Mouse (Mus musculus): ENCODE measurements at regions not wholly inside any gene's neighbourhood (a gene's known extent, or its start where the extent isn't known, plus 50 kb on each side); places are given as distances from the start of the nearest gene placed in this dataset.

GRCm38 (mm10) chr8:54330106-54330505 is 199.3 kb upstream of the Asb5 start:
- no peak overlapping the region for H3K9ac ChIP-seq
- H3K36me3 ChIP-seq (replicated peaks; ENCODE audit: control insufficient read depth, insufficient read depth), result no peaks in the 10 kb centered on the region
- H3K4me2 ChIP-seq (replicated peaks), result no peak overlapping the region
- no peaks in the 10 kb centered on the region for H3K9me3 ChIP-seq (ENCODE audit: control insufficient read depth, low read length)
- no peaks in the 10 kb centered on the region for H3K4me1 ChIP-seq (replicated peaks; ENCODE audit: control insufficient read depth, insufficient read depth, low read length)
- H3K27me3 ChIP-seq (ENCODE audit: control insufficient read depth, insufficient read depth, low read length), result no peaks in the 10 kb centered on the region
- ATAC-seq (ENCODE audit: low FRiP score) (no peak), DNase-seq (ENCODE audit: low spot score) (no peak)
- H3K4me3 ChIP-seq (replicated peaks; ENCODE audit: low read length), result no peak overlapping the region
- WGBS, result 88% methylated on average over 1 of the region's 1 CpGs
- no peak overlapping the region for H3K27ac ChIP-seq

- DNase-seq (ENCODE audit: low spot score) (no peak), ATAC-seq (ENCODE audit: low FRiP score) (no peak)
- WGBS, result 64% methylated on average over 1 of the region's 1 CpGs
- Histone ChIP-seq H3K9me3 (ENCODE audit: control insufficient read depth, low read length) (no peaks in the 10 kb centered on the region), H3K27me3 (ENCODE audit: control insufficient read depth, insufficient read depth, low read length) (no peaks in the 10 kb centered on the region), H3K9ac (no peak overlapping the region), H3K27ac (no peak overlapping the region), H3K36me3 (replicated peaks; ENCODE audit: control insufficient read depth, insufficient read depth) (no peaks in the 10 kb centered on the region), H3K4me2 (replicated peaks) (no peak overlapping the region), H3K4me3 (replicated peaks; ENCODE audit: low read length) (no peak overlapping the region), H3K4me1 (replicated peaks; ENCODE audit: control insufficient read depth, insufficient read depth, low read length) (no peaks in the 10 kb centered on the region)
Measured at GRCm38 (mm10) chr8:54331883-54332282, 197.5 kb upstream of the Asb5 start.

GRCm38 (mm10) chr8:54351123-54351522 is 178.3 kb upstream of the Asb5 start:
- H3K4me1 ChIP-seq (replicated peaks; ENCODE audit: control insufficient read depth, insufficient read depth, low read length), result no peaks in the 10 kb centered on the region
- no peaks in the 10 kb centered on the region for H3K9me3 ChIP-seq (ENCODE audit: control insufficient read depth, low read length)
- no peak for ATAC-seq (ENCODE audit: low FRiP score)
- no peak overlapping the region for H3K4me3 ChIP-seq (replicated peaks; ENCODE audit: low read length)
- H3K9ac ChIP-seq, result no peak overlapping the region
- H3K27me3 ChIP-seq (ENCODE audit: control insufficient read depth, insufficient read depth, low read length), result no peaks in the 10 kb centered on the region
- no peak for DNase-seq (ENCODE audit: low spot score)
- no peak overlapping the region for H3K4me2 ChIP-seq (replicated peaks)
- H3K27ac ChIP-seq, result no peak overlapping the region
- 91% methylated on average over 6 of the region's 6 CpGs for WGBS
- H3K36me3 ChIP-seq (replicated peaks; ENCODE audit: control insufficient read depth, insufficient read depth), result no peaks in the 10 kb centered on the region

- ATAC-seq (ENCODE audit: low FRiP score), result no peak
- no peak overlapping the region for H3K27ac ChIP-seq
- H3K36me3 ChIP-seq (replicated peaks; ENCODE audit: control insufficient read depth, insufficient read depth), result no peaks in the 10 kb centered on the region
- 69% methylated on average over 3 of the region's 3 CpGs for WGBS
- H3K9ac ChIP-seq, result no peak overlapping the region
- H3K4me1 ChIP-seq (replicated peaks; ENCODE audit: control insufficient read depth, insufficient read depth, low read length), result no peaks in the 10 kb centered on the region
- no peak overlapping the region for H3K4me2 ChIP-seq (replicated peaks)
- H3K4me3 ChIP-seq (replicated peaks; ENCODE audit: low read length), result no peak overlapping the region
- H3K27me3 ChIP-seq (ENCODE audit: control insufficient read depth, insufficient read depth, low read length), result no peaks in the 10 kb centered on the region
- H3K9me3 ChIP-seq (ENCODE audit: control insufficient read depth, low read length), result no peaks in the 10 kb centered on the region
- no peak for DNase-seq (ENCODE audit: low spot score)
Measured at GRCm38 (mm10) chr8:54361716-54362115, 167.7 kb upstream of the Asb5 start.

- no peak for DNase-seq (ENCODE audit: low spot score)
- H3K27me3 ChIP-seq (ENCODE audit: control insufficient read depth, insufficient read depth, low read length), result no peaks in the 10 kb centered on the region
- H3K4me2 ChIP-seq (replicated peaks), result no peak overlapping the region
- H3K9ac ChIP-seq, result no peak overlapping the region
- no peaks in the 10 kb centered on the region for H3K36me3 ChIP-seq (replicated peaks; ENCODE audit: control insufficient read depth, insufficient read depth)
- H3K4me3 ChIP-seq (replicated peaks; ENCODE audit: low read length), result no peak overlapping the region
- H3K9me3 ChIP-seq (ENCODE audit: control insufficient read depth, low read length), result no peaks in the 10 kb centered on the region
- 87% methylated on average over 4 of the region's 4 CpGs for WGBS
- H3K27ac ChIP-seq, result no peak overlapping the region
- ATAC-seq (ENCODE audit: low FRiP score), result no peak
- no peaks in the 10 kb centered on the region for H3K4me1 ChIP-seq (replicated peaks; ENCODE audit: control insufficient read depth, insufficient read depth, low read length)
Measured at GRCm38 (mm10) chr8:54370501-54370900, 158.9 kb upstream of the Asb5 start.

GRCm38 (mm10) chr8:54371073-54371472 is 158.3 kb upstream of the Asb5 start:
- WGBS, result 19% methylated on average over 2 of the region's 2 CpGs
- H3K27me3 ChIP-seq (ENCODE audit: control insufficient read depth, insufficient read depth, low read length), result no peaks in the 10 kb centered on the region
- H3K9ac ChIP-seq, result no peak overlapping the region
- H3K4me3 ChIP-seq (replicated peaks; ENCODE audit: low read length), result no peak overlapping the region
- H3K9me3 ChIP-seq (ENCODE audit: control insufficient read depth, low read length), result no peaks in the 10 kb centered on the region
- H3K4me1 ChIP-seq (replicated peaks; ENCODE audit: control insufficient read depth, insufficient read depth, low read length), result no peaks in the 10 kb centered on the region
- no peak for DNase-seq (ENCODE audit: low spot score)
- H3K27ac ChIP-seq, result no peak overlapping the region
- ATAC-seq (ENCODE audit: low FRiP score), result no peak
- no peaks in the 10 kb centered on the region for H3K36me3 ChIP-seq (replicated peaks; ENCODE audit: control insufficient read depth, insufficient read depth)
- H3K4me2 ChIP-seq (replicated peaks), result no peak overlapping the region

- no peak for ATAC-seq (ENCODE audit: low FRiP score)
Measured at GRCm38 (mm10) chr8:54372921-54373320, 156.5 kb upstream of the Asb5 start.

GRCm38 (mm10) chr8:54375373-54376098 is 153.8 kb upstream of the Asb5 start:
- no peak overlapping the region for H3K27ac ChIP-seq
- H3K36me3 ChIP-seq (replicated peaks; ENCODE audit: control insufficient read depth, insufficient read depth), result no peaks in the 10 kb centered on the region
- H3K9me3 ChIP-seq (ENCODE audit: control insufficient read depth, low read length), result no peaks in the 10 kb centered on the region
- ATAC-seq (ENCODE audit: low FRiP score), result no peak
- no peaks in the 10 kb centered on the region for H3K4me1 ChIP-seq (replicated peaks; ENCODE audit: control insufficient read depth, insufficient read depth, low read length)
- H3K27me3 ChIP-seq (ENCODE audit: control insufficient read depth, insufficient read depth, low read length), result no peaks in the 10 kb centered on the region
- no peak overlapping the region for H3K9ac ChIP-seq
- 89% methylated on average over 3 of the region's 3 CpGs for WGBS
- DNase-seq (ENCODE audit: low spot score), result no peak
- H3K4me2 ChIP-seq (replicated peaks), result no peak overlapping the region
- no peak overlapping the region for H3K4me3 ChIP-seq (replicated peaks; ENCODE audit: low read length)

More at GRCm38 (mm10) chr8:54372921-54373320, 156.5 kb upstream of the Asb5 start:
- H3K4me1 ChIP-seq (replicated peaks; ENCODE audit: control insufficient read depth, insufficient read depth, low read length), result no peaks in the 10 kb centered on the region
- no peak overlapping the region for H3K4me3 ChIP-seq (replicated peaks; ENCODE audit: low read length)
- DNase-seq (ENCODE audit: low spot score), result no peak
- H3K9me3 ChIP-seq (ENCODE audit: control insufficient read depth, low read length), result no peaks in the 10 kb centered on the region
- no peak overlapping the region for H3K9ac ChIP-seq
- H3K27me3 ChIP-seq (ENCODE audit: control insufficient read depth, insufficient read depth, low read length), result no peaks in the 10 kb centered on the region
- 80% methylated on average over 1 of the region's 1 CpGs for WGBS
- H3K4me2 ChIP-seq (replicated peaks), result no peak overlapping the region
- no peaks in the 10 kb centered on the region for H3K36me3 ChIP-seq (replicated peaks; ENCODE audit: control insufficient read depth, insufficient read depth)
- no peak overlapping the region for H3K27ac ChIP-seq

- WGBS, result 52% methylated on average over 2 of the region's 2 CpGs
- H3K27me3 ChIP-seq (ENCODE audit: control insufficient read depth, insufficient read depth, low read length), result no peaks in the 10 kb centered on the region
- H3K27ac ChIP-seq, result no peak overlapping the region
- no peaks in the 10 kb centered on the region for H3K4me1 ChIP-seq (replicated peaks; ENCODE audit: control insufficient read depth, insufficient read depth, low read length)
- no peaks in the 10 kb centered on the region for H3K36me3 ChIP-seq (replicated peaks; ENCODE audit: control insufficient read depth, insufficient read depth)
- H3K4me3 ChIP-seq (replicated peaks; ENCODE audit: low read length), result no peak overlapping the region
- H3K4me2 ChIP-seq (replicated peaks), result no peak overlapping the region
- H3K9ac ChIP-seq, result no peak overlapping the region
- no peak for DNase-seq (ENCODE audit: low spot score)
- no peak for ATAC-seq (ENCODE audit: low FRiP score)
- no peaks in the 10 kb centered on the region for H3K9me3 ChIP-seq (ENCODE audit: control insufficient read depth, low read length)
Measured at GRCm38 (mm10) chr8:54380191-54380590, 149.2 kb upstream of the Asb5 start.

- Histone ChIP-seq H3K27me3 (ENCODE audit: control insufficient read depth, insufficient read depth, low read length) (no peaks in the 10 kb centered on the region), H3K9me3 (ENCODE audit: control insufficient read depth, low read length) (no peaks in the 10 kb centered on the region), H3K9ac (no peak overlapping the region), H3K4me1 (replicated peaks; ENCODE audit: control insufficient read depth, insufficient read depth, low read length) (no peaks in the 10 kb centered on the region), H3K36me3 (replicated peaks; ENCODE audit: control insufficient read depth, insufficient read depth) (no peaks in the 10 kb centered on the region), H3K4me3 (replicated peaks; ENCODE audit: low read length) (no peak overlapping the region), H3K4me2 (replicated peaks) (no peak overlapping the region), H3K27ac (no peak overlapping the region)
- ATAC-seq (ENCODE audit: low FRiP score), result no peak
- DNase-seq (ENCODE audit: low spot score), result no peak
Measured at GRCm38 (mm10) chr8:54392866-54393265, 136.5 kb upstream of the Asb5 start.

Data from hindbrain, embryonic 14.5 days (tissue).